In the genomic region with DNA sequence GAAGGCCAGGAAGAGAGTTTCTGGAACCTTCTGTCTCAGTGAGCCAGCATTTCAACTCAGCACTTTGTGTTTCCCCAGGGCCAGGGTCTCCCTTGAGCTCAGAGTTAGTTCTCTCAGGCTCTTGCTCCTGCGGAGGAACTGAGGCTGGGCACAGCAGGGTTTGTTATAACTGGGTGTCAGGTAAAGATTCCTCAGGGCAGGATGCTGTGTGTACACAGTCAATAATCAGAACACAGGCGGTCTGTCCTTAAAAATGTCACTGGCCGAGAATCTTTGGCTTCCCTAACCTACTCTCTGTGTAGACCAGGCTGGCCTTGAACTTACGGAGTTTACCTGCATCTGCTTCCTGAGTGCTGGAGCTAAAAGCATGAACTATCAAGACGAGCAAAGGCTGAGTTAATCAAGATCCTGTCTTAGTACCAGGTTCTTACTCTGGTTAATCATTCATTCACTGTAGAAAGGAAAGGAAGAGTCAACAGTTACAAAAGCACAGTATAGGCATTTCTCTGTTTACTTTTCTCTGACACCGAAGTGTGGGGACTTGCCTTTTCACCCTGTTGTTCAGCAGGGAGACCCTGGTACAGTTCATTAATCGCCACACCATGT, we compare ENCODE assay signal across 11 mouse cellular contexts. TPM values are rescaled to one million over a fixed set of nuclear protein-coding genes. Genes with fewer than 3 reads are reported as not detected.
DNase-seq lines count a peak whose midpoint lies in the region; ATAC-seq and TF ChIP-seq lines count a peak whose summit lies in the region.
"Had no signal": no experiment of that assay in that cellular context is flagged by ENCODE, and none has a peak within 500 bp of the region (broad histone marks: within the 10 kb centered on the region; RNA-seq: fewer than 3 reads in every experiment).

No protein-coding gene starts in this region.

- H3K79me2 ChIP-seq in heart, adult 2 months (replicated peaks; ENCODE audit: control insufficient read depth, insufficient read depth, low read length), result peaks cover 3% of the 10 kb centered on the region

- no peaks in the 10 kb centered on the region for H3K9me3 ChIP-seq in heart, embryonic 11.5 days (replicated peaks; ENCODE audit: control insufficient read depth, low read length)
- H3K9me3 ChIP-seq in lung, embryonic 16.5 days (ENCODE audit: control insufficient read depth, low read length), result no peaks in the 10 kb centered on the region
- no peaks in the 10 kb centered on the region for H3K9me3 ChIP-seq in limb, embryonic 10.5 days (replicated peaks)
- H3K9me3 ChIP-seq in stomach, embryonic 14.5 days (ENCODE audit: control insufficient read depth, low read depth, low read length), result no peaks in the 10 kb centered on the region
- H3K9me3 ChIP-seq in forebrain, embryonic 15.5 days, result no peaks in the 10 kb centered on the region

- TF ChIP-seq CTCF in heart, adult 2 months (IDR thresholded peaks at IDR 0.05), result no peak

- no peaks in the 10 kb centered on the region for H3K27me3 ChIP-seq in heart, adult 2 months (ENCODE audit: control insufficient read depth, insufficient read depth, low read length)
- H3K27me3 ChIP-seq in heart, embryonic 11.5 days (ENCODE audit: control insufficient read depth, insufficient read depth, low read length), result no peaks in the 10 kb centered on the region
- no peaks in the 10 kb centered on the region for H3K27me3 ChIP-seq in lung, embryonic 16.5 days (ENCODE audit: control insufficient read depth, insufficient read depth, low read depth, low read length)
- H3K27me3 ChIP-seq in limb, embryonic 10.5 days (ENCODE audit: low read depth, poor library complexity, severe bottlenecking), result peaks cover 14% of the 10 kb centered on the region
- no peaks in the 10 kb centered on the region for H3K27me3 ChIP-seq in stomach, embryonic 14.5 days (ENCODE audit: control insufficient read depth, insufficient read depth, low read length)
- 0 out of 2 replicates have a peak, but pooled peaks cover 4% of the 10 kb centered on the region for H3K27me3 ChIP-seq in forebrain, embryonic 15.5 days

- DNase-seq in heart, adult 2 months, result peak in 1 of 2 experiments; percentile 31
- DNase-seq in lung, postnatal 4 days, result no peak
- DNase-seq in limb, embryonic 10.5 days (ENCODE audit: low spot score), result no peak
- DNase-seq in gastrocnemius, adult 18-20 months (ENCODE audit: low spot score), result no peak
- DNase-seq: adrenal gland, adult 8-10 months; right cerebral cortex, postnatal 25 days had no signal

- H3K36me3 ChIP-seq in heart, adult 2 months (ENCODE audit: control insufficient read depth, insufficient read depth, low read length), result peaks cover 15% of the 10 kb centered on the region
- H3K36me3 ChIP-seq in heart, embryonic 11.5 days (ENCODE audit: control insufficient read depth, insufficient read depth, low read length), result no peaks in the 10 kb centered on the region
- H3K36me3 ChIP-seq in lung, embryonic 16.5 days (ENCODE audit: control insufficient read depth, insufficient read depth, low read length), result no peaks in the 10 kb centered on the region
- no peaks in the 10 kb centered on the region for H3K36me3 ChIP-seq in limb, embryonic 10.5 days
- no peaks in the 10 kb centered on the region for H3K36me3 ChIP-seq in stomach, embryonic 14.5 days (ENCODE audit: control insufficient read depth, insufficient read depth, low read length)
- no peaks in the 10 kb centered on the region for H3K36me3 ChIP-seq in forebrain, embryonic 15.5 days

- H3K27ac ChIP-seq in heart, adult 2 months, result peak overlapping the region; percentile 96
- H3K27ac ChIP-seq in heart, embryonic 11.5 days (ENCODE audit: low read depth, low read length), result no peak overlapping the region
- H3K27ac ChIP-seq in lung, embryonic 16.5 days (ENCODE audit: low read length), result peak overlapping the region; percentile 71
- peak overlapping the region; percentile 1; the same call in 1 of the 2 replicates for H3K27ac ChIP-seq in limb, embryonic 10.5 days
- H3K27ac ChIP-seq in stomach, embryonic 14.5 days (ENCODE audit: low read length), result peak overlapping the region; percentile 79; the same call in 1 of the 2 replicates
- no peak overlapping the region for H3K27ac ChIP-seq in forebrain, embryonic 15.5 days (replicated peaks)

- no peak for ATAC-seq in heart, embryonic 11.5 days (replicated peaks; ENCODE audit: insufficient number of reproducible peaks, low FRiP score, low TSS enrichment)
- ATAC-seq in lung, embryonic 16.5 days (ENCODE audit: low read depth), result no peak
- ATAC-seq in stomach, embryonic 14.5 days (ENCODE audit: insufficient number of reproducible peaks, insufficient read depth, low FRiP score, low read depth), result peak; percentile 53; the same call in 1 of the 2 replicates
- ATAC-seq in forebrain, embryonic 15.5 days (replicated peaks), result no peak

- TF ChIP-seq POLR2A in heart, adult 2 months (IDR thresholded peaks at IDR 0.05; ENCODE audit: insufficient read depth, low read depth, low read length), result no peak

- peak overlapping the region; percentile 84 for H3K9ac ChIP-seq in heart, adult 2 months (ENCODE audit: low read depth, low read length)
- no peak overlapping the region for H3K9ac ChIP-seq in heart, embryonic 11.5 days (ENCODE audit: low read depth, low read length)
- H3K9ac ChIP-seq in lung, embryonic 16.5 days (ENCODE audit: low read length), result peak overlapping the region; percentile 76
- H3K9ac ChIP-seq in stomach, embryonic 14.5 days (replicated peaks; ENCODE audit: low read depth, low read length), result no peak overlapping the region
- no peak overlapping the region for H3K9ac ChIP-seq in forebrain, embryonic 15.5 days (replicated peaks)

- H3K4me1 ChIP-seq in heart, adult 2 months (ENCODE audit: control insufficient read depth, insufficient read depth, low read length), result peaks cover 6% of the 10 kb centered on the region
- peaks cover 13% of the 10 kb centered on the region for H3K4me1 ChIP-seq in heart, embryonic 11.5 days (ENCODE audit: control insufficient read depth, insufficient read depth, low read length)
- peaks cover 17% of the 10 kb centered on the region for H3K4me1 ChIP-seq in lung, embryonic 16.5 days (replicated peaks; ENCODE audit: control insufficient read depth, insufficient read depth, low read length)
- H3K4me1 ChIP-seq in limb, embryonic 10.5 days, result peaks cover 20% of the 10 kb centered on the region
- peaks cover 14% of the 10 kb centered on the region for H3K4me1 ChIP-seq in stomach, embryonic 14.5 days (ENCODE audit: control insufficient read depth, insufficient read depth, low read length)
- H3K4me1 ChIP-seq in forebrain, embryonic 15.5 days, result peaks cover 15% of the 10 kb centered on the region

- peak overlapping the region; percentile 77; the same call in 1 of the 2 replicates for H3K4me3 ChIP-seq in heart, adult 2 months
- H3K4me3 ChIP-seq in heart, embryonic 11.5 days (ENCODE audit: low read depth, low read length), result no peak overlapping the region
- H3K4me3 ChIP-seq in lung, embryonic 16.5 days (ENCODE audit: low read length), result no peak overlapping the region
- peak overlapping the region; percentile 57; the same call in 1 of the 2 replicates for H3K4me3 ChIP-seq in limb, embryonic 10.5 days
- no peak overlapping the region for H3K4me3 ChIP-seq in stomach, embryonic 14.5 days (ENCODE audit: low read depth, low read length)
- H3K4me3 ChIP-seq in forebrain, embryonic 15.5 days, result no peak overlapping the region

- no peak overlapping the region for H3K4me2 ChIP-seq in heart, embryonic 11.5 days
- H3K4me2 ChIP-seq in lung, embryonic 16.5 days (ENCODE audit: low read depth, low read length), result peak overlapping the region; percentile 69
- no peak overlapping the region for H3K4me2 ChIP-seq in stomach, embryonic 14.5 days (replicated peaks; ENCODE audit: low read depth, low read length)
- H3K4me2 ChIP-seq in forebrain, embryonic 15.5 days (replicated peaks), result no peak overlapping the region

- no peak for TF ChIP-seq EP300 in heart, adult 2 months (IDR thresholded peaks at IDR 0.05; ENCODE audit: insufficient read depth, low read depth, low read length)

- intact Hi-C loops in heart, adult 2 months (cut with DNase I), result loop anchor here (5.0 to 10.0 kb wide), 5 partner anchors 215 to 662 kb away; a partner anchor contains a TSS

- 74% methylated on average over 7 of the region's 7 CpGs for WGBS in heart, adult 2 months
- WGBS in heart, embryonic 11.5 days (ENCODE audit: insufficient replicate concordance), result 80% methylated on average over 7 of the region's 7 CpGs
- 62% methylated on average over 7 of the region's 7 CpGs for WGBS in lung, embryonic 16.5 days
- 84% methylated on average over 7 of the region's 7 CpGs for WGBS in limb, embryonic 10.5 days
- 66% methylated on average over 7 of the region's 7 CpGs for WGBS in stomach, embryonic 14.5 days
- 86% methylated on average over 7 of the region's 7 CpGs for WGBS in forebrain, embryonic 15.5 days

RNA-seq across cellular contexts. Expression of a gene that starts 1.3 kb away (rescaled TPM):
- 10 to 100 TPM in 1 of 2 experiments, 1 to 10 TPM in 1; 9.9 to 13.5 TPM for total RNA-seq in heart, adult 2 months (2021)
- 10.0 and 17.2 TPM in 2 replicates for polyA plus RNA-seq in heart, adult 2 months (2012; rRNA removed)
- 4.9 and 5.9 TPM in 2 replicates for polyA plus RNA-seq in heart, embryonic 11.5 days (2014; fragmentation: Nextera tagmentation; extraction: Ambion mirVana)
- polyA plus RNA-seq in lung, embryonic 16.5 days (2015; fragmentation: Nextera tagmentation; extraction: Ambion mirVana), result 10.6 and 14.9 TPM in 2 replicates
- polyA plus RNA-seq in limb, embryonic 10.5 days (2016; fragmentation: Nextera tagmentation; extraction: Ambion mirVana), result 1.0 and 1.4 TPM in 2 replicates
- polyA plus RNA-seq in stomach, embryonic 14.5 days (2014; fragmentation: Nextera tagmentation; extraction: Ambion mirVana), result 12.9 and 13.2 TPM in 2 replicates
- polyA plus RNA-seq in forebrain, embryonic 15.5 days (2015; fragmentation: Nextera tagmentation; extraction: Ambion mirVana), result 1.6 and 1.9 TPM in 2 replicates
- total RNA-seq in gastrocnemius, adult 18-20 months (2021), result 10 to 100 TPM; 12.9 to 15.7 TPM

RNA-seq across cellular contexts. Expression of a gene that starts 29.2 kb away (rescaled TPM):
- 1 to 10 TPM; 1.4 to 1.5 TPM for total RNA-seq in heart, adult 2 months (2021)
- polyA plus RNA-seq in heart, adult 2 months (2012; rRNA removed), result 0.20 and 0.67 TPM in 2 replicates
- polyA plus RNA-seq in heart, embryonic 11.5 days (2014; fragmentation: Nextera tagmentation; extraction: Ambion mirVana), result 0.16 TPM in 1 of 2 replicates, not detected in the other
- polyA plus RNA-seq in lung, embryonic 16.5 days (2015; fragmentation: Nextera tagmentation; extraction: Ambion mirVana), result 0.18 and 0.24 TPM in 2 replicates
- not detected in 2 replicates for polyA plus RNA-seq in limb, embryonic 10.5 days (2016; fragmentation: Nextera tagmentation; extraction: Ambion mirVana)
- 0.12 and 0.28 TPM in 2 replicates for polyA plus RNA-seq in stomach, embryonic 14.5 days (2014; fragmentation: Nextera tagmentation; extraction: Ambion mirVana)
- polyA plus RNA-seq in forebrain, embryonic 15.5 days (2015; fragmentation: Nextera tagmentation; extraction: Ambion mirVana), result 0.11 and 0.14 TPM in 2 replicates
- total RNA-seq in gastrocnemius, adult 18-20 months (2021), result under 1 TPM; 0.43 to 0.52 TPM
- polyA plus RNA-seq: C2C12 had no signal

RNA-seq across cellular contexts. Expression of a gene that starts 46.3 kb away (rescaled TPM):
- total RNA-seq in heart, adult 2 months (2021), result 1 to 10 TPM; 3.8 to 3.9 TPM
- polyA plus RNA-seq in heart, adult 2 months (2012; rRNA removed), result 18.8 and 28.2 TPM in 2 replicates
- polyA plus RNA-seq in heart, embryonic 11.5 days (2014; fragmentation: Nextera tagmentation; extraction: Ambion mirVana), result 2.9 and 4.0 TPM in 2 replicates
- polyA plus RNA-seq in lung, embryonic 16.5 days (2015; fragmentation: Nextera tagmentation; extraction: Ambion mirVana), result 1.7 and 2.6 TPM in 2 replicates
- polyA plus RNA-seq in limb, embryonic 10.5 days (2016; fragmentation: Nextera tagmentation; extraction: Ambion mirVana), result 2.9 and 5.1 TPM in 2 replicates
- 4.5 and 4.9 TPM in 2 replicates for polyA plus RNA-seq in stomach, embryonic 14.5 days (2014; fragmentation: Nextera tagmentation; extraction: Ambion mirVana)
- 4.5 and 5.8 TPM in 2 replicates for polyA plus RNA-seq in forebrain, embryonic 15.5 days (2015; fragmentation: Nextera tagmentation; extraction: Ambion mirVana)
- total RNA-seq in gastrocnemius, adult 18-20 months (2021), result 1 to 10 TPM; 1.8 to 2.5 TPM

RNA-seq across cellular contexts. Expression of a gene that starts 46.9 kb away (rescaled TPM):
- 10 to 100 TPM; 18.2 to 18.4 TPM for total RNA-seq in heart, adult 2 months (2021)
- 27.9 and 32.6 TPM in 2 replicates for polyA plus RNA-seq in heart, adult 2 months (2012; rRNA removed)
- 0.43 and 0.70 TPM in 2 replicates for polyA plus RNA-seq in heart, embryonic 11.5 days (2014; fragmentation: Nextera tagmentation; extraction: Ambion mirVana)
- 0.51 and 1.2 TPM in 2 replicates for polyA plus RNA-seq in lung, embryonic 16.5 days (2015; fragmentation: Nextera tagmentation; extraction: Ambion mirVana)
- polyA plus RNA-seq in limb, embryonic 10.5 days (2016; fragmentation: Nextera tagmentation; extraction: Ambion mirVana), result 0.70 TPM in 1 of 2 replicates, not detected in the other
- 1.4 and 2.1 TPM in 2 replicates for polyA plus RNA-seq in stomach, embryonic 14.5 days (2014; fragmentation: Nextera tagmentation; extraction: Ambion mirVana)
- 1.4 and 1.7 TPM in 2 replicates for polyA plus RNA-seq in forebrain, embryonic 15.5 days (2015; fragmentation: Nextera tagmentation; extraction: Ambion mirVana)
- 10 to 100 TPM; 34.7 to 41.9 TPM for total RNA-seq in gastrocnemius, adult 18-20 months (2021)

RNA-seq across cellular contexts. Expression of a gene that starts 55.6 kb away (rescaled TPM):
- 10 to 100 TPM; 19.8 to 19.9 TPM for total RNA-seq in heart, adult 2 months (2021)
- polyA plus RNA-seq in heart, adult 2 months (2012; rRNA removed), result 19.1 and 19.3 TPM in 2 replicates
- 3.3 and 3.7 TPM in 2 replicates for polyA plus RNA-seq in heart, embryonic 11.5 days (2014; fragmentation: Nextera tagmentation; extraction: Ambion mirVana)
- 6.4 and 6.6 TPM in 2 replicates for polyA plus RNA-seq in lung, embryonic 16.5 days (2015; fragmentation: Nextera tagmentation; extraction: Ambion mirVana)
- polyA plus RNA-seq in limb, embryonic 10.5 days (2016; fragmentation: Nextera tagmentation; extraction: Ambion mirVana), result 4.2 and 6.1 TPM in 2 replicates
- 5.8 and 6.2 TPM in 2 replicates for polyA plus RNA-seq in stomach, embryonic 14.5 days (2014; fragmentation: Nextera tagmentation; extraction: Ambion mirVana)
- 6.0 and 6.3 TPM in 2 replicates for polyA plus RNA-seq in forebrain, embryonic 15.5 days (2015; fragmentation: Nextera tagmentation; extraction: Ambion mirVana)
- total RNA-seq in gastrocnemius, adult 18-20 months (2021), result 10 to 100 TPM; 15.7 to 22.6 TPM

Comparison
In these comparisons a context has a peak if more than half of its experiments do, and no peak if none do; other contexts are left out.
1. H3K27ac ChIP-seq: peak in heart, adult 2 months (single experiment), lung, embryonic 16.5 days (single experiment), limb, embryonic 10.5 days (single experiment) and stomach, embryonic 14.5 days (single experiment); none in heart, embryonic 11.5 days (single experiment) and forebrain, embryonic 15.5 days (single experiment).
2. H3K4me3 ChIP-seq: peak in heart, adult 2 months (single experiment) and limb, embryonic 10.5 days (single experiment); none in heart, embryonic 11.5 days (single experiment), lung, embryonic 16.5 days (single experiment), stomach, embryonic 14.5 days (single experiment) and forebrain, embryonic 15.5 days (single experiment).
3. H3K9ac ChIP-seq: peak in heart, adult 2 months (single experiment) and lung, embryonic 16.5 days (single experiment); none in heart, embryonic 11.5 days (single experiment), stomach, embryonic 14.5 days (single experiment) and forebrain, embryonic 15.5 days (single experiment).